Mouse (Mus musculus) gastrocnemius, postnatal 36 days (tissue): ENCODE results near the gene Eef2k. TPM values are rescaled to one million over a fixed set of nuclear protein-coding genes. Genes with fewer than 3 reads are reported as not detected.

Source experiments
- DNase-seq, 2 experiments: peaks; one replicate each; pipeline ENCODE4 v3.0.0; 2022
- intact Hi-C: fragments of 180-260 bp; cut with DNase I; formaldehyde crosslinking; loops from one replicate; pipeline ENCODE4 v1.15.1; 2025
- long read RNA-seq, 2 experiments: library from polyadenylated mRNA; stranded (forward); transcript quantifications; one replicate each; pipeline ENCODE4 v2.0.0; 2021
- total RNA-seq, 2 experiments: library from RNA; stranded (reverse); gene quantifications; 2 replicates each; pipeline ENCODE4 v1.2.3; 2021

Gene Eef2k
- 10 to 100 TPM; 55.7 to 60.3 TPM for total RNA-seq
- long read RNA-seq, experiment 1, full-length matches to known transcripts = 4 of 51 reads
- long read RNA-seq, experiment 1, partial matches to known transcripts = 12 of 51 reads
- long read RNA-seq, experiment 1, other reads (novel, unspliced or antisense) = 35 of 51 reads
- long read RNA-seq, experiment 2, full-length matches to known transcripts = 6 of 49 reads
- long read RNA-seq, experiment 2, partial matches to known transcripts = 36 of 49 reads
- long read RNA-seq, experiment 2, other reads (novel, unspliced or antisense) = 7 of 49 reads

GRCm38 (mm10) chr7:120842345-120843036 lies at the start of gene Eef2k:
Eef2k (plus strand) TSS chr7:120842831.
- intact Hi-C loops = loop anchor here (5.0 kb wide), 1 partner anchor 55 kb away; no protein-coding TSS in a partner anchor
- DNase-seq = peak; percentile 83 to 87

- intact Hi-C loops = no loop called here
- DNase-seq = no peak
Measured at GRCm38 (mm10) chr7:120795544-120795943, 47.1 kb upstream of the Eef2k start.

GRCm38 (mm10) chr7:120796369-120796768 lies 46.3 kb upstream of the Eef2k start:
- intact Hi-C loops = no loop called here

GRCm38 (mm10) chr7:120803268-120803667 lies 39.4 kb upstream of the Eef2k start:
- intact Hi-C loops = no loop called here
- DNase-seq = no peak

More at GRCm38 (mm10) chr7:120796369-120796768, 46.3 kb upstream of the Eef2k start:
- DNase-seq = no peak

GRCm38 (mm10) chr7:120809705-120810104 lies 32.9 kb upstream of the Eef2k start:
- no peak for DNase-seq
- intact Hi-C loops = loop anchor here (10.0 kb wide), 1 partner anchor 705 kb away; the partner anchor contains the start of gene Tmem159

- intact Hi-C loops = loop anchor here (10.0 kb wide), 1 partner anchor 707 kb away; the partner anchor contains the start of gene Tmem159
Measured at GRCm38 (mm10) chr7:120811834-120812415, 30.7 kb upstream of the Eef2k start, which contains the start of gene Gm5737. Gm5737 (plus strand) TSS chr7:120812365.

GRCm38 (mm10) chr7:120817552-120817951 lies 25.1 kb upstream of the Eef2k start:
- DNase-seq = no peak
- intact Hi-C loops = loop anchor here (10.0 kb wide), 1 partner anchor 713 kb away; the partner anchor contains the start of gene Tmem159

More at GRCm38 (mm10) chr7:120811834-120812415, 30.7 kb upstream of the Eef2k start, which contains the start of gene Gm5737:
- DNase-seq = no peak

- intact Hi-C loops = loop anchor here (10.0 kb wide), 1 partner anchor 715 kb away; the partner anchor contains the start of gene Tmem159
Measured at GRCm38 (mm10) chr7:120819386-120819785, 23.2 kb upstream of the Eef2k start.

GRCm38 (mm10) chr7:120823248-120823647 lies 19.4 kb upstream of the Eef2k start:
- intact Hi-C loops = loop anchor here (2.0 to 5.0 kb wide), 2 partner anchors 66 to 152 kb away; partner anchors contain the start of gene Pdzd9
- peak; percentile 33 to 34 for DNase-seq

More at GRCm38 (mm10) chr7:120819386-120819785, 23.2 kb upstream of the Eef2k start:
- peak; percentile 49 to 51 for DNase-seq

GRCm38 (mm10) chr7:120825097-120825496 lies 17.5 kb upstream of the Eef2k start:
- DNase-seq = no peak
- intact Hi-C loops = loop anchor here (5.0 kb wide), 1 partner anchor 292 kb away; no protein-coding TSS in a partner anchor

- intact Hi-C loops = loop anchor here (5.0 kb wide), 1 partner anchor 291 kb away; no protein-coding TSS in a partner anchor
- DNase-seq = no peak
Measured at GRCm38 (mm10) chr7:120826408-120826807, 16.2 kb upstream of the Eef2k start.

GRCm38 (mm10) chr7:120830431-120831381 lies 11.9 kb upstream of the Eef2k start:
- DNase-seq = peak; percentile 50 to 58
- intact Hi-C loops = loop anchor here (10.0 kb wide), 2 partner anchors 204 to 936 kb away; partner anchors contain the start of genes Dcun1d3, Lyrm1 and Mettl9

GRCm38 (mm10) chr7:120834426-120834825 lies 8.2 kb upstream of the Eef2k start:
- no peak for DNase-seq
- intact Hi-C loops = loop anchor here (10.0 kb wide), 2 partner anchors 200 to 940 kb away; partner anchors contain the start of genes Dcun1d3, Lyrm1 and Mettl9

GRCm38 (mm10) chr7:120834863-120835372 lies 7.7 kb upstream of the Eef2k start:
- peak; percentile 35 to 37 for DNase-seq
- intact Hi-C loops = loop anchor here (1.0 to 10.0 kb wide), 3 partner anchors 82 to 940 kb away; partner anchors contain the start of genes Dcun1d3, Lyrm1, Mettl9 and Polr3e

- intact Hi-C loops = loop anchor here (1.0 to 10.0 kb wide), 3 partner anchors 82 to 941 kb away; partner anchors contain the start of genes Dcun1d3, Lyrm1, Mettl9 and Polr3e
- DNase-seq = peak; percentile 87 to 95
Measured at GRCm38 (mm10) chr7:120835449-120836359, 6.9 kb upstream of the Eef2k start.

GRCm38 (mm10) chr7:120836361-120836760 lies 6.3 kb upstream of the Eef2k start:
- no peak for DNase-seq
- intact Hi-C loops = loop anchor here (10.0 kb wide), 2 partner anchors 198 to 942 kb away; partner anchors contain the start of genes Dcun1d3, Lyrm1 and Mettl9

- DNase-seq = peak; percentile 31 to 54
- intact Hi-C loops = loop anchor here (10.0 kb wide), 2 partner anchors 196 to 944 kb away; partner anchors contain the start of genes Dcun1d3, Lyrm1 and Mettl9
Measured at GRCm38 (mm10) chr7:120838436-120839160, 4.0 kb upstream of the Eef2k start.
